Mouse (Mus musculus): ENCODE results near the gene Efhd1.

Efhd1 gene

DNA sequence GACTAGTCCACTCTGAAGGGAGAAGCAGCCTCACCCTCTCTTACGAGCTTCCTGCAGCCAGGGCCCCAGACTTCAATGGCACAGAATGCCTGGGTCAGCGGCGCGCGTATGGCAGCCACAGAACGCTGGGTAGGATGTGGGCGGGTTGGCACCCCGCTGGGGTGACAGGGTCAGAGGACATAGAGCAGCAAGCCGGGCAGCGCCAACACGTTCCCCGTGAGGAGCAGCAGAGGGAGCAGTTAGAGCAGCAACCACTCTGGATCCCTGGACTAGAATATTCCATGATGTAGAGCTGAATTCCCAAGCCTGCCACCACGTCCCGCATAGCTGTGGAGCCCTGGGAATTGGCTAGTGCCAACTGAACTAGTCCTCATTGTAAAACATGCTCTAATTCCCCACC, 5.7 kb upstream of the Efhd1 start:
- no peak for TF ChIP-seq GATA4 (IDR thresholded peaks at IDR 0.05; ENCODE audit: insufficient replicate concordance, low read length)

DNA sequence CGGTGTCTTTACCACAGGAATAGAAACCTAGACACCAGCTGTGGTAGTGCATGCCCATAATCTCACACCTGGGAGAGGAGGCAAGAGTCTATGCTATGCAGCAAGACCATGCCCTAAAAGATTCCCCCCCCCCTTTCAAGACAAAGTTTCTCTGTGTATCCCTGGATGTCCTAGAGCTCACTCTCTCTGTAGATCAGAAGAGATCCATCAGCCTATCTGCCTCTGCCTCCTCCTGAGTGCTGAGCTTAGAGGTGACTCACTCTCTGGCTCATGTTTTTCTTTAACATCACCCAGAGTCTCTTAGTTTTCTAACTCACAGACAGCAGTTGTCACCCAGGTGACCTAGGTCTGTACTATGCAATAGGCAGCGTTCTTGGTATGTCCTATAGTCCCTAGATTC, 4.8 kb upstream of the Efhd1 start:
- no peak for TF ChIP-seq GATA4 (IDR thresholded peaks at IDR 0.05; ENCODE audit: insufficient replicate concordance, low read length)

DNA sequence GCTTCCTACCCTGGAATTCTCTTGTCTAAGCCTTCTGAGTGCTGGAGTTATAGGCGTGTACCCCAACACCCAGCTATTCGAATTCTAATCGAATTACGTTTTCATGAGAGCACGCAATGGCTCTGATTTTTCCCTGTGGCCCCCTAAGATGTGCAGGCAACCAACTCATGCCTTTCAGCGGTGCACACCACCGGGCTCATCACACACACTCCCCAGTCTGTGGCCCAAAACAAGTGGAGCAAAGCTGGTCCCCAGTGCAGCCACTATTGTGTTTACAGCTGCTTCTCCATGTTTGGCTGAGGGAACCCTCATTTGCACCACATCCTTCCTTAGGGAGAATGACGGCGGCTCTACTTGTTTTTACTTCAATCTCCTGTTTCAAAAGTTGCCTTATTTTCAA, 906 bp upstream of the Efhd1 start:
- TF ChIP-seq GATA4 (IDR thresholded peaks at IDR 0.05; ENCODE audit: insufficient replicate concordance, low read length) = no peak

DNA sequence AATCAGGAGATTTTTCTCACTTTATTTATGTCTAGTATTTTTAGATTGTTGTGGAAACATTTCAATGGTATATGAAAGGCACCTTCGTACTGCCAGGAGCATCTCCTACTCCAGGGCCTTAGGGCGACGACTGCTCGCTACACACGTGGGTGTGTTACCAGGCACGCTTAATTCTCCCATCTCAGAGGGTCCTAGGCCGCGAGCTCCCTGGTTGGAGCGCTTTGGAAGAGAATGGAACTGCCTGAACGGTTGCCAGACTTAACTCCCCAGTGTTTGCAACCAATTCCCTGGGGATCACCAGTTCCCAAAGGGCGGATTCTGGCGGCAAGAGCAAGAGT, 398 bp upstream of the Efhd1 start:
- TF ChIP-seq GATA4 (IDR thresholded peaks at IDR 0.05; ENCODE audit: insufficient replicate concordance, low read length) = no peak

DNA sequence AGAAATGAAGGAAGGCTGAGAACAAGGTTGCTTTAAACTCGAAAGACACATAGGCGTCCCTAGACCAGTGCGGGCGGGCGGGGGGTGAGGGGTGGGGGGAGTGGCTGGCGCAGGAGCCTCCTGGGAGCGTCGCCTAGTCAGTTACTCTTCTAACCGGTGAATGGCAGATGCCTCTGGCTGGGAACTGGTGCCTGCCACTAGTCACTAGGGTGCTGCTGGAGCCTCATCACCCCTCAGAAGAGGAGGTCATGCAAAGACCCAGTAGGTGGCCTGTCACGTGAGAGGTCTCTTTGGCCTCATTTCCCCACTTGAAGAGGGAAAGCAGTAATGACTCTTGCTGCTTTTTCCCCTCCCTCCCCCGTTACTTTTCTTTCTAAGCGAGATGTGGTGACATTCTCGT, 1.0 kb downstream of the Efhd1 start:
- TF ChIP-seq GATA4 (IDR thresholded peaks at IDR 0.05; ENCODE audit: insufficient replicate concordance, low read length) = no peak

DNA sequence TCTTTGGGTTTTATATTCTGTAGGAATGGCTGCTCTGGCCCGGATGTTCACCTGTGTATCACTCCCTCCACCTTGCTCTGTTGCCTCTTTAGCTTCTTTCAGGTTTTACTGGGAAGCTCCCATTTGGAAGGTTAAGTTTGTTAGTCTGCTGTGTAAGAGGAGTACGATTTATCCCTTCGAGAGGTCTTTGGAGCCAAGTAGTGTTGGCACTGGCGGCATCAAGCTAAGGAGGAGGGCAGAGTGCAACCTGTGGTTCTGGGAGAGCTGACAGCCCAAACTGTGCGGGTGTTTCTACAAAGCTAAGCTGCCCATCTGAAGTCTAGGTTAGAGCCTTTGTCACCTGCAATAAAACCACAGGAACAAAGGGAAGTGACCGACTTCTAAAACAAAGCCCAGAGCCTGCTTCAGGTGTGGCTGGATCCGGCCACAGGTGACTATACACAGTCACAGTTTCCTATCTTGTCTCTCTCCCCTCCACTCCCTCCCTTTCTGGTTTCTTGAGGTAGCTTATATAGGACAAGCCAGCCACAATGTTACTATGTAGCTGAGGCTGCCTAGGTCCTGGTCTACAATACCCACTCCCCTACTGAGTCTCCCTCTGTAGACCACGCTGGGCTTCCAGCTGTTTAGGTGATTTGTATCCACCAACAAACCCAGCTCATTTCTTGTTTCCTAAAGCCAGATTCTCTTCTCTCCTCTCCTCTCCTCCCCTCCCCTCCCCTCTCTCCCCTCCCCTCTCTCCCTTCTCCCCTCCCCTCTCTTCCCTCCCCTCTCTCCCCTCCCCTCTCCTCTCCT, 2.3 kb downstream of the Efhd1 start:
- no peak for TF ChIP-seq GATA4 (IDR thresholded peaks at IDR 0.05; ENCODE audit: insufficient replicate concordance, low read length)

DNA sequence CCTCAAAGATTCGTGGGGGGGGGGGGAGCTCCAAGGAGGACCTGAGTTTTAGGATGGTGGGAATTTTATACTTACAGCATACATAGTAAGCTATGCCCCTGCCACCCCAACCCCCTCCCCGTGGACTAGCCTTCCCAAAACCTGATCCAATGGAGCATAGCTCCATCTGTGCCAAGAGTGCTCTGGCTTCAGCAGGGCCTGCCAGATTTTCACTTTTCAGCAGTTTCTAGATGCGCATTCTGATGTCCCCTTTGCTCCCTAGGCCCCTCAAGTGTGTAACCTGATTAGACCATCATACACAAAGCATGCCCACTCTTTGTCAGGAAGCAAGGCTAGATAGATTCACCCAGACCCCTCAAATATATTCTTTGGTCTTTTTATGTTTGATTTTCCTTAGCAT, 6.0 kb downstream of the Efhd1 start:
- TF ChIP-seq GATA4 (IDR thresholded peaks at IDR 0.05; ENCODE audit: insufficient replicate concordance, low read length) = no peak

DNA sequence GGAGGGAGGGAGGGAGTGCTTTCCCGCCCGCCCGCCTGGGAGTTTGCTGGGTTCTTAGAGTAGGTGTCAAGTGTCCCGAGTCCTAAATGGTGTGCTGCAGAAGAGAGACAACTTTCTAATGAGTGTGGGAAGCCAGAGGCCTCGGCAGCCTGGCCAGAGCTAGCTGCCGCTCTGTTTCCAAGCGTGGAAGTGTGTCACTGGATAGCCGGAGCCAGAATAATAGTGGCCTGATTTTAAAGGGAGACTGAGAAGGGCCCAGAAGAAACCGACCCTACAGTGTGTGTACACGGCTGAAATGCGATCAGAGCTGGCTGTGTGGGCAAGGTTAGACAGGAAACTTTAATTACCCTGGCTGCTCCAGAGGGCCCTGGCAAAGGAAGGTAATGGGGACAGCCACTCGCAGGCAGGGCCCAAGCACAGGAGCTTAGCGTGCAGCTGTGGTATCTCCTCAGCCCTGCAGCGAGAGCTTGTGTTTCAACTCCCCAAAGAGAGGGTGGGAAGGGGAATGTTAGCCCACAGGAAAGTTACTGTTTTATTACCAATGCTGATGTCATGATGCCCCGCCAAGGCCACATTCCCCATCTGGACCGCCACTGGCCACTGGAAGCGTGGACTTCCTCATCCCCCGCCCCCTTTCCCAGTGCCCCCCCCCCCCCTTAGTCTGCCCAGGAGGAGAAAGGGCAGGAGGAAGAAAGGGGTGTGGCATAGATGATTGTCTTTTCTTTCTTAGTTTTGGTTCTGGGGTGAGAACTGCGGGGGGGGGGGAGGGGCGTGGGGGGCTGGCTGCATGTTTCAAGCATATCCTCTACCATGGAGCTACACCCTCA, 6.7 kb downstream of the Efhd1 start:
- TF ChIP-seq GATA4 (IDR thresholded peaks at IDR 0.05; ENCODE audit: insufficient replicate concordance, low read length) = no peak

DNA sequence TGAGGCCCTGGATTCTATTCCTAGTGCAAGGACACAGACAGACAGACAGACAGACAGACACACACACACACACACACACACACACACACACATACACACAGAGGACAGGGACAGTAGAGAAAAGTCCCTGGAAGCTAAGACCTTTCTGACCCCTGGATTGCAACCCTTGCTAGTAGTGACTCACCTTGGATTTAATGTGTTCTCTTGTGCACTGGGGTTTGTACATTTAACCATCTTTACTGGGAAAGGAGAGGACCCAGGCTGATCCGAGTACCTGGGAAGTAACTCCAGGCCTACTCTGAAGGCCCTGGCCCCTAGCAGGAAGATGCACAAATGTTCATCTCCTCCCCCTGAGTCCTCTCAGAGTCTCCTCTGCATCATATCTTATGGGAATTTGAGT, 7.4 kb downstream of the Efhd1 start:
- TF ChIP-seq GATA4 (IDR thresholded peaks at IDR 0.05; ENCODE audit: insufficient replicate concordance, low read length) = no peak

DNA sequence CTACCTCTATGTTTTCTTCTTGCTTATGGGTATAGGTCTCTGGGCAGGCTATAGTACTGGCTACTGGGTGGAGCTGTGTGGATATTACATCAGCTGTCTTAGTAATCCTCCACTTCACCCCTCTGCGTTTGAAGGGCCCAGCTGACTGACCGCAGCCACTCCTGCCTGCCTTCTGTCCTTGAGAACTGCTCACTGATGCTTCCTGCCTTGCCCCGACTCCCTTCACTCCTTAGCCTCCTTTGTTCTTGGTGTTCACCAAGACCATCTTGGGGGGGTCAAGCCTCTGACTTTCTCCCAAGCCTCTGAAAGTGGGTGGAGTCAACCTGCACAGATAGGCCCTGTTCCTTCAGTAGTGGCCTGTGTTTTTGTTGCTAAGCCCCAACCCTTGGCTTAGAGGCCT, 8.3 kb downstream of the Efhd1 start:
- TF ChIP-seq GATA4 (IDR thresholded peaks at IDR 0.05; ENCODE audit: insufficient replicate concordance, low read length) = no peak

DNA sequence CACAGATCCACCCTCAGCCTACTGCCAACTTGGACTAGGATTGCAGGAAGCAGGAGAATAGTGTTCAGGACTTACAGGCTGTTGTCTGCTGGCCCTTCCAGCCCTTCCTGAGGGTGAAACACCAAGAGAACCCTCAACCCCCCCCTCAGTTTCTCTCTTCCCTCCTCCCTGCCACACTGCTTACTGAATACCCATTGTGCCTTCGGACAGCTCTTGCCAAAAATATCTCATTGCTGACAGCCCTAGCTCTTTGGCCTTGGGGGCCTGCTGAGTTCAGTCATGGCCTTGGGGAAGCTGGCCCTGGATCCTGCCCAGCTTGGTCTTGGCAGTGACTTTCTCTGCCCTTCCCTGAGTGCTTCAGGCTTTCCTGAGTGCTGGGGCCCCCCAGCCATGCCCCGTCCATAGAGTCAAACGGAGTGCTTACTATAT, 9.4 kb downstream of the Efhd1 start:
- no peak for TF ChIP-seq GATA4 (IDR thresholded peaks at IDR 0.05; ENCODE audit: insufficient replicate concordance, low read length)

DNA sequence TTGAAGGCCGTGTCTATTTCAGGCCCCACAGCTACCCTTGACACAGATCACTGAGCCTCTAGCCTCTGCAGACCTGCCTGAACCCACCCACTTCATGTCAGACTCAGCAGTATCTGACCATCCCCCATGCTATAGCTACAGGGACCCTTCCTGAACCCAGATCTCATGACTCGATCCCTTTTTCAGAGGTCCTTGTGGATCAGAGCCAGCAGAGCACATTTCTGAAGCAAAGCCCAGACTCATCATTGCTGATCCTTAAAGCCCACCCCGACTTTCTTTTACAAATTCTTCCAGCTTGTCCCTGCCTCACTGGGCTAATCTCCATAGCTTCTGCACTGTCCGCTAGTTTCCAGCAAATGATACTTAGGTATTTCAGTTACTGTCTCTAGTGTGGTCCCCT, 10.0 kb downstream of the Efhd1 start:
- TF ChIP-seq GATA4 (IDR thresholded peaks at IDR 0.05; ENCODE audit: insufficient replicate concordance, low read length) = no peak

DNA sequence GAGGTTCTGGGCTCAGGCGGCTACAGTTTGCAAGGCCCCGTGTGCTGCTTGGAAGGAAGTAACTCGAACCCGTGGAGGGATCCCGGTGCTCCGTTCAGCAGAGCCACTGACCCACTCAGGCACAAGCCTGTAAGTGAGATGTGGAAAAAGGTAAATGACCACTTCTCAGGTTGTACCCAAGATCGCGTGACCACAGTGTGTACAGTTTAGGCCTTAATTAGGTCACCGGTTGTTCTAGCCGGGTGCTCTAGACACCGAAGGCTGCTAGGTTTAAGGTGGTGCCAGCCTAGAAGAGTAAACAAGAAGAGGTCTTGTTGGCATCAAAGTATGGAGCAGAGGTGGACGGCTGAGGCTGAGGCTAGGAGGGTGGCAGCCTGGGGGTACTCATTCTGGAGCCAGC, 11.0 kb downstream of the Efhd1 start:
- TF ChIP-seq GATA4 (IDR thresholded peaks at IDR 0.05; ENCODE audit: insufficient replicate concordance, low read length) = no peak

DNA sequence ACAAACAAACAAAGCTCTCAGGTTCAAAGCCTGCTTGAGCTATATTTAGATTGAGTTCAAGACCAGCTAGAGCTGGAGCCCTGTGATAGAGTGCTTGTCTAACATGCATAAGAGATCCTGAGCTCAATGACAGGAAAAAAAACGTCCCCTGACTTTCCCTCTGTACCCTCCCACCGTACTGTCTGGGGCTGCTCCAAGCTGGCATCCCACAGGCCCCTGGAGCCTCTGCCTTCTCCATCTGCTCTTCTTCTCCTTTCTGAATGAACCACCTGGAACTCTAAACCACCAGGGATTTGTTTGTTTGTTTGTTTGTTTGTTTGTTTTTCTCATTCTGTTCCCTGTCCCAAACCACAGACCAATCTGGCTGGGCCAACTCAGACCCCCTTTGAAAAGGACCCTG, 11.9 kb downstream of the Efhd1 start:
- no peak for TF ChIP-seq GATA4 (IDR thresholded peaks at IDR 0.05; ENCODE audit: insufficient replicate concordance, low read length)

DNA sequence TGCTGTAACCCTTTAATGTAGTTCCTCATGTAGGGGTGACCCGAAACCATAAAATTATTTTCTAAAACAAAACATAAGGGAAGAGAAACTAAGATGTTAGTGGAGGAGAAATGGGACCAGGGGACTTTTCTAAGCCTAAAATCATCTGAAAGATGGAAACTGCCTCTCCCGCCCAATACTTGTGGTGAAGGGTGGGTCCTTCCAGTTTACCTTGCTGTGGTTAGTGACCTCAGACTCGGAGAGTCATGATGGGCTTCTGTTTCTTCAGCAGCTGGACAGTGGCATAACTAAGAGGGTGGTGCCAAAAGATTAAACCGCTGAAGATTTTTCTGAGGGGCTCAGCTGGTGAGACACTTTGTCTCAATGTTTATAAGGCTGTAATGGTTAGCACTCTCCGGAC, 16.1 kb downstream of the Efhd1 start:
- TF ChIP-seq GATA4 (IDR thresholded peaks at IDR 0.05; ENCODE audit: insufficient replicate concordance, low read length) = no peak

DNA sequence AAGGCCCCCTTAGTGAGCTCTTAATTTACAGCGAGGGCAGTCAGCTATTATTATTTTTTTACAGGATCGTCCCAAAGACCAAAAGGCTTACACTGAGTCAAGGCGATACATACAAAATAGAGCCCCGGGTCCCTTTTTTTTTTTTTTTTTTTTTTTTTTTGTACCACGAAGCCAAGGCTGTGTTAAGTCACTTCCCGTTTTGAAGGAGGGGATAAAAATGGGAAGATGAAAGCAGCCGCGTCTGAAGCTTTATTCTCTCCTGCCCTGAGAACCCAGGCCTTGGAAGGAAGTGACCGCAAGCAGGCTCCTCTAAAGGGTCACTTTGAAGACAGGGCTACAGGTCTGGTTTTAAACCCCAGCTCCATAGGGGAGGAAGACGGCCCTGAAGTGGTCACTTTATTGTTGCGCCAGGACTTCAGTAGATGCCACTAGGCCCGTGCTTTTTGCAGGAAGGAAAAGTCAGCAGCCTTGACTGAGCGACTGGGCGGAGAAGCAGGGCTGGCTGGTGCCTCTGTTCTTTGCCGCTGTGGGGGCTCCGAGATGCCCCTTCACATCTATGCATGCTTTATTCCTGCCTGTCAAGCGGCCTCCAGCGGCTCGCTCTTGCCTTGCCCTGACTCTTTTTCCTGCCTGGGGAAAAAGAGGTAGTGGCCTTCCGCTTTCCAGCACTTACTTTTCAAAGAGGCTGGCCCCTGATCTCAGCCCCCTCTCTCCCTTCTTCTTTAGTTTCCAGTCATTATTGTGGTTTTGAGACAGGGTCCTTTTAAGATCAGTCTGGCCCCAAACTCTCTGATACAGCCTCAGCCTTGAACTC, 17.6 kb downstream of the Efhd1 start:
- TF ChIP-seq GATA4 (IDR thresholded peaks at IDR 0.05; ENCODE audit: insufficient replicate concordance, low read length) = no peak

All from liver, adult (tissue).